Comparison of ENCODE assay signal across 16 mouse cellular contexts in the genomic region with DNA sequence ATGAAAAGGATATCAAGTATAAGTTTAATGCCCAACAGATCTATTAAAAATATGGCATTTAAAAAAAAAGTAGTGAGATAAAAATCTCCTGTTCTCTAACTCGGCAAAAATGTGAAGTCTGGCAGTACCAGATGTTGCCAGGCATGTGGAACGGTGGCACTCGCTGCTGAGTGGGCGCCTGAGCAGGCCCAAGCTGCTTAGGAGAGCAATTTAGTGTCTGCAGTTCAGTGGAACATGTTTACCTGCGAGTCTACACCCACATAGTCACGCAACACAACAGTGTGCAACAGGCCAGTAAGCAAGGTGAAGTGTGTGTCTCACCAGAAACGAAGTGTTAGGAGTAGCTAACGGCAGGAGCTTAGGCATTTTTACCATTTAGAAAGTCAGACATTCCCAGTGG. TPM values are rescaled to one million over a fixed set of nuclear protein-coding genes. Genes with fewer than 3 reads are reported as not detected.
DNase-seq lines count a peak whose midpoint lies in the region; ATAC-seq and TF ChIP-seq lines count a peak whose summit lies in the region.
"Had no signal": no experiment of that assay in that cellular context is flagged by ENCODE, and none has a peak within 500 bp of the region (broad histone marks: within the 10 kb centered on the region; RNA-seq: fewer than 3 reads in every experiment).

No protein-coding gene starts in this region.

- peak; percentile 50 to 71 for DNase-seq in frontal cortex, adult 2 months (ENCODE audit: extremely low spot score in 1 of 2, low spot score in 1 of 2)
- DNase-seq in frontal cortex, postnatal 10 days (ENCODE audit: low spot score in 2 of 2), result no peak
- DNase-seq in limb, embryonic 10.5 days (ENCODE audit: low spot score), result no peak
- DNase-seq in left cerebral cortex, adult 2 months (ENCODE audit: extremely low spot score in 1 of 2, low spot score in 2 of 2), result peak; percentile 47 to 59
- DNase-seq in right cerebral cortex, adult 2 months (ENCODE audit: low spot score in 2 of 2), result peak; percentile 65 to 74
- no peak for DNase-seq in urinary bladder, postnatal 36 days (ENCODE audit: low spot score in 2 of 2)
- no peak for DNase-seq in lung, adult 18-20 months
- DNase-seq: adrenal gland, postnatal 25 days; B cell, adult 2 months; cerebellum, postnatal 25 days; lung, postnatal 10 days; thymus, postnatal 4 days had no signal

- no peaks in the 10 kb centered on the region for H3K9me3 ChIP-seq in limb, embryonic 12.5 days
- H3K9me3 ChIP-seq in limb, embryonic 10.5 days (replicated peaks), result no peaks in the 10 kb centered on the region
- H3K9me3 ChIP-seq: embryonic facial prominence, embryonic 13.5 days had no signal

- H3K27me3 ChIP-seq in limb, embryonic 12.5 days, result no peaks in the 10 kb centered on the region
- no peaks in the 10 kb centered on the region for H3K27me3 ChIP-seq in limb, embryonic 10.5 days (ENCODE audit: low read depth, poor library complexity, severe bottlenecking)
- H3K27me3 ChIP-seq: embryonic facial prominence, embryonic 13.5 days had no signal

- H3K4me3 ChIP-seq in limb, embryonic 12.5 days (replicated peaks), result no peak overlapping the region
- no peak overlapping the region for H3K4me3 ChIP-seq in limb, embryonic 10.5 days
- H3K4me3 ChIP-seq in left cerebral cortex, adult 2 months, result no peak overlapping the region
- H3K4me3 ChIP-seq: embryonic facial prominence, embryonic 13.5 days had no signal

- intact Hi-C loops in left cerebral cortex, adult 2 months (cut with DNase I), result loop anchor here (1.0 to 2.0 kb wide), 2 partner anchors 41 to 56 kb away; partner anchors contain the start of gene Mboat2

- H3K27ac ChIP-seq in limb, embryonic 12.5 days, result peak overlapping the region; percentile 66
- no peak overlapping the region for H3K27ac ChIP-seq in limb, embryonic 10.5 days
- H3K27ac ChIP-seq in left cerebral cortex, adult 2 months, result peak overlapping the region; percentile 77; the same call in 1 of the 2 replicates
- H3K27ac ChIP-seq: embryonic facial prominence, embryonic 13.5 days; kidney, postnatal 0 days had no signal

- H3K9ac ChIP-seq in limb, embryonic 12.5 days (replicated peaks), result no peak overlapping the region
- H3K9ac ChIP-seq: embryonic facial prominence, embryonic 13.5 days had no signal

- 75% methylated on average over 8 of the region's 8 CpGs for WGBS in limb, embryonic 12.5 days
- WGBS in limb, embryonic 10.5 days, result 94% methylated on average over 8 of the region's 8 CpGs

- ATAC-seq in limb, embryonic 12.5 days (ENCODE audit: insufficient number of reproducible peaks, insufficient read depth, low FRiP score, low TSS enrichment, low read depth), result no peak

- no peak overlapping the region for H3K4me2 ChIP-seq in limb, embryonic 12.5 days
- H3K4me2 ChIP-seq: embryonic facial prominence, embryonic 13.5 days; liver, embryonic 11.5 days had no signal

- no peak for TF ChIP-seq CTCF in left cerebral cortex, adult 2 months (IDR thresholded peaks at IDR 0.05)

- no peaks in the 10 kb centered on the region for H3K36me3 ChIP-seq in limb, embryonic 12.5 days
- no peaks in the 10 kb centered on the region for H3K36me3 ChIP-seq in limb, embryonic 10.5 days
- H3K36me3 ChIP-seq: embryonic facial prominence, embryonic 13.5 days had no signal

- H3K4me1 ChIP-seq in limb, embryonic 12.5 days (replicated peaks), result peaks cover 58% of the 10 kb centered on the region
- peaks cover 27% of the 10 kb centered on the region for H3K4me1 ChIP-seq in limb, embryonic 10.5 days

RNA-seq across cellular contexts. Expression of gene Mboat2, which starts 41.6 kb away (rescaled TPM):
- polyA plus RNA-seq in frontal cortex, adult 2 months (2012; rRNA removed), result 33.3 and 33.8 TPM in 2 replicates
- polyA plus RNA-seq in limb, embryonic 12.5 days (2016; fragmentation: Nextera tagmentation; extraction: Ambion mirVana), result 56.3 and 59.1 TPM in 2 replicates
- polyA plus RNA-seq in limb, embryonic 10.5 days (2016; fragmentation: Nextera tagmentation; extraction: Ambion mirVana), result 42.5 and 49.6 TPM in 2 replicates
- total RNA-seq in left cerebral cortex, adult 2 months (2021), result 10 to 100 TPM; 78.7 to 85.3 TPM

Comparison
In these comparisons a context has a peak if more than half of its experiments do, and no peak if none do; other contexts are left out.
1. DNase-seq: peak in frontal cortex, adult 2 months (2 of 2), left cerebral cortex, adult 2 months (2 of 2) and right cerebral cortex, adult 2 months (2 of 2); none in frontal cortex, postnatal 10 days (0 of 2), limb, embryonic 10.5 days (single experiment), urinary bladder, postnatal 36 days (0 of 2) and lung, adult 18-20 months (0 of 2).